Mouse (Mus musculus) cerebellum, postnatal 25 days (tissue): ENCODE data around the gene Slc6a12.

Experiments
- DNase-seq, 2 experiments: peaks; one replicate each; pipeline ENCODE4 v3.0.0; 2021; ENCODE audit warnings: mixed read lengths in 2 of 2

Slc6a12 gene

DNA sequence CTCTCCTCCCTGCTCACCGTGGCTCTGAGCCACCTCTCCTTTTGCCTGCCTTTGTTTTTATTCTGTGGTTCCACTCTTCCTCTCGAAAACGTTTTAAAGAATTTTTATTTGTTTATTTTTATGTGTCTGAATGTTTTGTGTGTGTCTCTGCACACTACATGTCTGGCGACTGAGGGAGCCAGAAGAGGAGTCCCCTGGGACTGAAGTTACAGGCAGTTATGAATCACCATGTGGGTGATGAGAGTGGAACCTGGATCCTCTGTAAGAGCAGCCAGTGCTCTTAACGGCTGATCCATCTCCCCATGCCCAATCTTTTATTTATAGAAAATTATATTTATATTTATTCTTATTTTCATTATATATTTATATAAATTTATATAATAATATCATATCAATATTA, 1.5 kb downstream of the Slc6a12 start:
- no peak for DNase-seq

DNA sequence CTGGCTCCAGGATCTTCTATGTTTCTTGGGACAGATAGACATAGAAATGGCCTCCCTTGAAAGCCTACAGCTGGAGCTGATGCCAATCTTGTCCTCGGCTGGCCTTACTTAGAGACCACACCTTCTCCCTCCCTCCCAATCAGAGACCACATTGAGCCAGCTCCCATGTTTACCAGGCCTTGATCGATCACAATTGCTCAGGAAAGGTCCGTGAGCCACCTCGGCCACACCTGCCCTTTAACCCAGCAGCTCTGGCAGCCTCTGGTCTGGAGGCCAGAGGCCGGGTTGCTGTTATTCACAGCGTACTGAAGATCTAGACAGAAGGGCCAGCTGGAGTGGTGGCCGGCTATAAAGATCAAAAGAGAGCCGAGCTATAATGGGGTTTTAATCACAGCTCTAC, 3.6 kb downstream of the Slc6a12 start:
- no peak for DNase-seq

DNA sequence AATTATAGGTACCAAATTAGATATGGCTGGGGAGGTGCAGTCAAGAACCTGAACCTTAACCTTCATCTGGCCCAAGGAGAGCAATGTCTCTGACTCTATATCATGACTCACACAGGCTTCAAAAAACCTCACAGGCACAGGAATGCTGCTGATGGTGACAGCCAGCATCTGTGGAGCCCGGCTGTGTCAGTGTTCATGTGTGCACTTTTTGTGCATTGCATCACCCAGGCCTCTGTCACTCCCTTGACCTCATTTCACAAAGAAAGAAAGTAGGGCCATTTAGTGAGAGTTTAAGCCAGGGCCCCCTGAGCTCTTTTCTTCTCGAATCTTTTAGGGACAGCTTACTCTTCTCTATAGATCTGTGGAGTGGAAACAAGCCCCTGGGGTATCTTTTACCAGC, 9.4 kb downstream of the Slc6a12 start:
- no peak for DNase-seq

DNA sequence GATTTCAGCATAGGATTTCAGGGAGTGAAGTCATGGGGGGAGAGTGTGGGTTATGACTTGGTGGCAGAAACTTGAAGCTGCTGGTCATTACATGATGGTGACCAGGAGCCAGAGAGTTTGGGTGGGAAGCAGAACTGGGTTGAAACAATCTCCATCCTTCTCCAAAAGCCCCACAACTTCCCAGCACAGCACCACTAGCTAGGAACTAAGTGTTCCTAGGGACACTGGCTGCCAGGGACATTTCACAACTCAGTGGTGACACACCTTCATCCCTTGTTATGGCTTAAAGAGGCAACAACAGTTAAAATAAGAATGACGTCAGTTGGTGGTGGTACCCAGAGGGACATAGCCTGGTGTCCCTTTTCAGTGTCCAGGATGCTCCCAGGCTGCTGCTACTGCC, 13.2 kb downstream of the Slc6a12 start:
- no peak for DNase-seq

DNA sequence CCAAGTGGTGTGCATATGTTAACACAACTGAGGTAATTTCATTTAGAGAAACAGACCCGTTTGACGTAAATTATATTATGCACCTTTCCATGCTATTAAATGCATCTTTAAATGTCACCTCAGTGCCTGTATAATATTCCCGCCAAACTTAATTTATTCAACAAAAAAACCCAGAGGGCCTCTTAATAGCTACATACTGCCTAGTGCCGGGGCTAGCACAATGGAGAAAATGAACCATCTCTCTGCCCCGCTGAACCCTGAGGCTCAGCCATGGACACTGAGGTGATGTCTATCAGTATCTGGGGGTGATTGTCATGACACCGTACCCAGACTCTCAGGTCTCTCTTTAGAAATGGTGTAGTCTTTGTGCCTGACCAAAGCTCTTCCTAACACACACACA, 14.4 kb downstream of the Slc6a12 start:
- DNase-seq = no peak

DNA sequence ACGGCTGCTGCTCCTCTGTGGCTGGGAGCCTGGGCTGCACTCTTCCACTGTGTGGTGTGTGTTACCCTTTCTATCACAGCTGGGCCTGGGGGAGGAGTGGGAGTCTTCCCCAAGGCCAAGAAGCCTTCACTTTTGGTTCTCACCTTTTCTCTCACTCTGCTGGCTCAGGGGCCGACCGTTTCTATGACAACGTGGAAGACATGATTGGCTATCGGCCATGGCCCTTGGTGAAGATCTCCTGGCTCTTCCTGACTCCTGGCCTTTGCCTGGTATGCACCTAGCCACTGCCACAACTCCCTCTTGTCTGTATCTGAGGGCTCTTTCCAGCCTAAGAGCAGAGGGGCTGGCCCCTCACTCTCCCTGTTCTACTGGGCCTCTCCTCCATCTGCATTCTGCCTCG, 20.2 kb downstream of the Slc6a12 start:
- DNase-seq = no peak

DNA sequence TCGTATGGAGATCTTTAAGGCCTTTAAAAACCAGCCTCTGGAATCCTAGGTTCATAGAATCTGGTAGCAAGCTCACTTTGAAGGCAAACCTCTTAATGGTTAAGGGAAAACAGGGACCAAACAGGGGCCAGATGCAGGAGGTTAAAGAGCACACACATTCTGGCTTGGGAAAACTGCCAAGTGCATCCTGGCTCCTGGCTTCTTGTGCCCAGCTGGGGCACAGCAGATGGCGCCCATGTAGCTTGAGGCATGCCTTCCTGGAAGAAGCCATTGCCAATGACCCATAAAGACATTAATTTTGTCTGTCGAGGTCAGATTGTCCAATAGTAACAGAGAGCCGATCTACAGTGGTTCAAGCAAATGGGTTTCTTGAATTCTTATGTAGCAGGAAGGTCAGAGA, 21.1 kb downstream of the Slc6a12 start:
- DNase-seq = peak in 1 of 2 experiments; percentile 23

DNA sequence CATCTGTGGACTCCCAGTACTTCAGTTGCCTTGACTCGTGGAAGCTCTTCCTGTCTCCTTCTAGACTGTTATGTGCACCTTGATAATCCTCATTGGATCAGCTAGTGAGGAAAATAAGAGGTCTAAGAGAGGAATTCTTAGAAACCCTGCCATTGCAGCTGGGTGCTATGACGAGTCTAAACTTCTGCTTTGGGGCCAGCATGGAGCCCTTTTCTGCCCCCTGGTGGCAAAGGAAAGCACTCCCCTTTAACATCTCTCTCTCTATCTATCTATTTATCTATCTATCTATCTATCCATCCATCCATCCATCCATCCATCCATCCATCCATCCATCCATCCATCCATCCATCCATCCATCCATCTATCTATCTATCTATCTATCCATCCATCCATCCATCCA, 23.7 kb downstream of the Slc6a12 start:
- DNase-seq = peak in 1 of 2 experiments; percentile 52

DNA sequence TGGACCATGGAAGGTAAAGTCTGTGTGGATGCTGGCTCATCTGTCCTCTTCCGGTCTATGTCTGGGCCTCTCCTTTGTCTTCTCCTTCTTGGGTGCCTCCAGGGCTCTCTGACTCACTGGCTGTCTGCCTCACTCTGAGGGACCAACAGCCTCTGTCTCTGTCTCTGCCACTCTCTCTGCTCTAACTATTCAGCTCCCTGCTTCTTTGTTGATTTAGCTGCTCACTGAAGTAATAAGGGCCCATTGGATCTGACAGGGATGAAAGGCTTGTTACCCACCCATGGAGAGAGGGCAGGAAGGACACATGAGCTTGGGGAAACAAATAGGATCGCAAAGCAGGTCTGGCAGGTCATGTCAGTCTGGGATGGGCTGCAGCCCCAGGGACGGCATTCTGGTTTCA, 24.2 kb downstream of the Slc6a12 start:
- DNase-seq = no peak

DNA sequence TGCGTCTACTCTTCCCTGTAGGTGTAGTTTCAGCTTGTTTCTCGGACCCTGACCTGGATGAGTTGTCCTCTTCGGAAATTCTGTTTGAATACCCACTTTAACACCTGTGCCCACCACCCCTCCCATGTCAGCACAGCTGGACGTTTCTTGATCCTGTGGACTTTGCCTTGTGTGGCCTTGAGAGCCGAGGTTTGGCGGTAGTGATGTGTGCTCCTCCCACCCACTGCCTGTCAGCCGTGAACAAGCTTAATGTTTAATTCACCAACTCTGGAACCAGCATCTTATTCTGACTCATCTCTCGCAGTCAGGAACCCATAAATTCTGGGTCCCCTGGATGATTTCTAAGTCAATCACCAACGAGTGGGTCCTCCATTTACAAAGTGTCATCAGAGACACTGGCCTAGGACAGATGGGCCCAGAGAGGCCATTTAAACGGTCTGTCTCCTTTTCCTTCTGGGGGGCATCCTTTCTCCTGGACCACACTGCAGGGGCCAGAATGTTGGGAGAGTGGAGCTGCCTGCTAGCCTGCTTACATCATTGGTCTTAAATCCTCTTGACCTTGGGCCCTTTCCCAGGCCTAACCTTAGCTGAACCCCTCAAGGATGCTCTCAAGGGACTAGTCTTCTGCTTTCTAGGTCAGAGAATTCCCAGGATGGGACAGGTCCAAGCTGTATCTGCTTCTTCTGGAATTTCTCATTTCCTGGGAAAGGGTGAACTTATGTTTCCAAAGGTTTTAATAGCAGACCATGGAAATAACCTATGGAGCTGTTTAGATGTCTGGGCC, 28.5 kb downstream of the Slc6a12 start:
- DNase-seq = no peak

DNA sequence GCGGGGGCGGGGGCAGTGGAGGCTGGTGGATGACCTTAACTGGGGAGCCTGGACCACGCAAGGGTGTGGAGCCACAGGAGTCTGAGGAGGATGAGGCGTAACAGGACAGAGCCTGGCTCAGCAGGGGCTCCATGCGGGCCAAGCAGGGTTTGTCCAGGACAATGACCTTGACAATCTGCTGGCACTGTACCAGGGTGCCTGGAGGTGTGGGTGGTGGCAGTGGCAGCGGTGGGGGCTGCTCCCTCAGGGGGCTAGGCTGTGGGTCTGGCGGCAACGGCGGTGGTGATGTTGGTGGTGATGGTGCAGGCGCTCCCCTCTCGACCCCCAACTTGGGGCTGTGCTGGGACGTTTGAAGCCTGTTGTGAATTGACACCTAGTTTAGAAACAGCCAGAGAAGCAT, 33.3 kb downstream of the Slc6a12 start:
- DNase-seq = peak in 1 of 2 experiments; percentile 25

DNA sequence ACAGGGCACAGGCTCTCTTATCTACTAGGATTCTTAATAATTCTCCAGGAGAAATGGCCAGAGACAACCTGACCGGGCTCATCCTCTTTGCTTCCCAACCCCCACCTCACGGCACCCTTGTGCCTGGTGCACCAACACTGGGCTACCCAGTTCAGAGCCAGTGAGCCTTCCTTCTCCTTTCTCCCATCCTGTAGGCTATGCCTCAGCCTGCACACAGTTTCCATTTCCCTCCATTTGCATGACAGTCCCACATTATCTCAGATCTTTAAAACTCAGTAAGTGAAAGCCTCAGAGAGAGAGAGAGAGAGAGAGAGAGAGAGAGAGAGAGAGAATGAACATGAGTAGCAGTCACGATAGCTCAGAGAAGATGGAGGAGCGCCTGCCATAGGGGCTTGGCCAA, 35.4 kb downstream of the Slc6a12 start:
- no peak for DNase-seq

DNA sequence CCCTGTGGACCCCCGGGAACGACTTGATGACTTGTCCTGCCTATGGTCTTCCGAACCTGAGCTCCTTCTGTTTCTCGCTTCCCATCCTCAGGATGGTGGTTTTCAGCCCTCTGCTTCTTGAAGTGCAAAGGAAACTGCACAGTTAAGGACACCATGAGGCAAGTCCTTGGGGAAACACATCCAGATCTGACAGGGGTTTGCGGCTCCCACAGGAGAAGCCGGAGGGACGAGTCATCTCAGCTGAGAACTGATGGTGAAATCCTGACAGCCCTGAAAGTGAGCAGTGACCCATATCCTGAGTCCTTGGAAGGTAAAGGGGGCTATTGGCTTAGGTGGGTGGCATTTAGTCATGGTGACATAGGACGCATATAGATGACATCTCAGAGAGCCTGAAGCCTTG, 37.7 kb downstream of the Slc6a12 start:
- DNase-seq = no peak

DNA sequence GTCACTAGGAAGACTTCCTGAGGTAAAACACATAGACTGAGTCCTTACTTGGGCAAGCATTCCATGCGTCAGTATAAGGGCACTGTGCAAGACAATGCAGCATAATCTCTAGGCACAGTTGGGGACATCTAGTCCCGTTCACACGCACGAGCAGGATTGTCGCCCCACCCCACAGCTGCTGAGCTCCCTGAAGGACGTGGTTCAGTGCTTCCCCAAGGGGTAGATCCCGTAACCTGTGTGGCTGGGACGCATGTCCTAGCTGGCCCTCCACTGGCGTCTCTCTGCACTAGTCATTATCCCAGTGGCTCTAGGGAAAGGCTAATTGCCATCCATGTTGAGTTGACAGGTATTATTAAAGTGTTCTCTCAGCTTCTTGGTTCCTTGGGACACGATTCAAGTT, 39.2 kb downstream of the Slc6a12 start:
- DNase-seq = no peak

DNA sequence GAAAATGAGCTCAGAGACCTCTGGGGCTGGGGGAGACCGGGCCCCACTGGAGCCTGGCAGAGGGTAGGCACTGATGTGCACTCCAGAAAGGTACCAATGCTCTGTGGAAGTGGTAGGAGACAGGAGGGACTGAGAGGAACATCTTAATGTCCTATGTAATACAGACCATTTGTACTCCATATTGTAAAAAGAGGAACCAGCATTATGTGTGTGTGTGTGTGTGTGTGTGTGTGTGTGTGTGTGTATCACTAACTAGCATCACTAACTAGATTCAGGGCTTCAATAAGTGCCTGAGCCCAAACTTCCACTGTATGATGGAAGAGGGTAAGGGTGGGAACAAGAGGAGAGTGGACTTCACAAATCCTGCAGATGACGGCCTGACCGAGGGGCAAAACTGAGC, 42.5 kb downstream of the Slc6a12 start:
- no peak for DNase-seq

DNA sequence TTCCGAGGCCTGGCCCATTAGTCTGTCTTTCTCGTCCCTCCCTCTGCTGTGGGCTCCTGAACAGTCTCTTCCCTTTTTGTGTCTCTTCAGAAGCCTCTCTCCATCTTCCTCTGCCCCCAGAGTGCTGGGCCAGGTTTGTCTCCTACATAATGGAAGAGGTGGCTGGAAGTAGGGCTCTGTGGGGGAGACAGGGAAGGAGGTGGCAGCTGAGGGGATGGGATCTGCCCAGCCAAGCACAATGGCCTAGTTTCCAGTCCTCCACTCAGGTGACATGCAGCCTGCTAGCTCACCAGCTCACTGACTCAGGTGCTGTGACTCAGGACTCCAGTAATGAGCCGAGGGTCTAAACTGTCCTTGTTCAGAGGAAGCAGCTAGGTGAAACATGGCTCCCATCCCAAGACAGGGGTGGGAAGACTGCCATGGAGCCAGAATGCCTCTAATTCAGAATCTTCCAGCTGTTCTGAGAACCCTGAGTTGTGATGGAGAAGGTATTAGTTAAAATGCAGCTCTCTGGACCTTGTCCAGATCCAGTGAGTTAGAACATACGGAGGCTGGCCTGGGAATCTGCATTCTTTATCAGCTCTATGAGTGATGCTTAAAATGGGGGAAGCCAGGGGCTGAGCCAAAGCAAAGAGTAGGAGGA, 49.9 kb downstream of the Slc6a12 start:
- DNase-seq = no peak

DNA sequence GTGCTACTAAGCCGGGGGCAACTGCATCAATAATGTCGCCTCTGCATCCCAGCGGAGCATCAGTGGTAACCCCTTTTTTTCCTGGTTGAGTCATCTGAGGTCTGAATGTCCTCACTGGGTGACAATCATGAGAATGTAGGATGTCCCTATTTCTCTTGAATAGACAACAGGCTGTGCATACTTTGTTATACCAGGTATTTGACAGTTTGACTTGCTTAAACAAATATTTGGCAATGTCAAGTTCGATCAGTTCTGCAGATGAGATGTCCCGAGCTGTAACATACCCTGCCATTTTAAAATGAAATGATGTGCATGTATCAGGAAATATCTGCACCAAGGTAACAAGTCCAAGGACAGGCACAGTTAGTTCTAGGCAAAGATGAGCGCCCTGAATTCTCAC, 58.3 kb downstream of the Slc6a12 start:
- no peak for DNase-seq

DNA sequence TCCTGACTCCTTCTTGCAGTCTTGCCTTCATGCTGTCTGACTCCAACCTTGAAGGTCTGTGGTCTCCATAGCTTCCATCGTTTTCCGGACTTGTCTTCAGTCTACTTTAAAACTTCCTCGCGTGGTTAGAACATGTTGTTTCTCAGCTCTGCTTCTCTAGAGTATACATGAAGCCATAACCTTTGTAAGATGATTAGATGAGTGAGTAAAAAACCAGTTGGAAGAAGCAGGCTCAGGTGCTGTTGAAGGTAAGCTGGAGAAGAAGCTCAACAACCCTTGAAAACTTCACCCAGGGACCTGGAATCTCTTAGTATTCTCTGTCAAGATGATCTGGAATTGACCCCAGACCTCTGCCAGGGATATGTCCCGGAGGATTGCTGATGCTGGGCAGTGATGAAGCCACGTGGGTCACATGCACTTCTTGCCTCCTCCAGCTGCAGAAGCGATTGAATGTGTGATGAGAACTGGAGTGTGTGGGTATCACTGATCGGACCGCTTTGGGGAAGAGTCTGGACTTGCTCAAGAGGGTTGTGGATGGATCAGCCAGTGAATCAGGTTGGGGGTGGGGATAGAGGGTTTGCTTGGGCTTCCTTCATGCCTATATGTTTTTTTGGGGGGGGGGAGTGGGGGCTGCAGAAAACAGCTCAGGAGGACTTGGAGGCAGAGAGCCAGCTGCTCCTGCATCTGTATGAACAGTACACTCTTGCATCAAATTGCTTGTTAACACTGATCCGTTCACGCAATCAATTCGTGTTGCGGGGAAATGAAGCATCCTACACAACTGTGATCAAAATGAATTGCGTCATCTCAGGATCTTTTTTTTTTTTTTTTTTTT, 59.2 kb downstream of the Slc6a12 start:
- no peak for DNase-seq

DNA sequence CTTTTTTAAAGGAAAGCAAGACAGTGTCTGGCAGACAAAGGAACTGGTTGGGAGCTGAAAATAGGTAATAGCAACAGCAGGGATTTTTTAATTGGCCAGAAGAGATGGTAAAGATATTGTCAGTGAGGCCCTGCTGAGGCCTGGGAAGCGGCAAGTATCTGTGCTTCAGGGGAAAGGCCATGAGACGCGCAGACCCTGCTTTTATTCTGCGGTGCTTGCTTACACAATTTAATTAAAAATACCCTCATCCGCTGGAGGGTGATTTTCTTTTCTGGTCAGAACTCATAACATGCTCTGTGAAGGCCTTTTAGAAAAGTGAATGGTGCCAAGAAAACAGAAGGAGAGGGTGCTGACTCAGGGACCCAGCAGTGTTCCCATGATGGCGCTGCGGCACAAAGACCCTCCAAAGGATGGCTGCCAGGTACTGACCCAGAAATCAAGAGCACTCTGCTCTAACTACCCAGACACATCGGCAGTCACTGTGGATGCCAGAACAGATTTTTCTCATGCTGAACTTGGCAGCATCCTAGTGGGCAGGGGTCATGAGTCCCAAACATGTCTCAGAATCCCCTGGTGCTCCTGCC, 59.9 kb downstream of the Slc6a12 start:
- no peak for DNase-seq

DNA sequence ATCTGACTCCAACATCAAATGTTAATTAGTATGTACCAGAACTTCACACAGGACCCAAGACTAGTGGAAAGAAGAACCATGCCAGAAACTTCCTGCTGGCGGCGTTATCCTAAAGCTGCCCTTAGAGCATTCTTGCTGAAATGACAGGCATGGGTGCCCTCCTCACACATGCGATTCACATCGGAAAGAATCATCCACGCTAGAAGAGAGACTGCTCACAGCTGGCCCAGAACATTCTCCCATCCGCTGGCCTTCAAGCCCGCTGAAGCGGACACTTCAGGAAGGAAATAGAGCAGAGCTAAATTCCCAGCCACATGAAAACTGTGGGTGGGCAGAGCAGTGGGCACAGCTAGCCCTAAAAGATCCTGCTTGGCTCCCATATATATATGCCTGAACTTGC, 62.4 kb downstream of the Slc6a12 start:
- DNase-seq = no peak

DNA sequence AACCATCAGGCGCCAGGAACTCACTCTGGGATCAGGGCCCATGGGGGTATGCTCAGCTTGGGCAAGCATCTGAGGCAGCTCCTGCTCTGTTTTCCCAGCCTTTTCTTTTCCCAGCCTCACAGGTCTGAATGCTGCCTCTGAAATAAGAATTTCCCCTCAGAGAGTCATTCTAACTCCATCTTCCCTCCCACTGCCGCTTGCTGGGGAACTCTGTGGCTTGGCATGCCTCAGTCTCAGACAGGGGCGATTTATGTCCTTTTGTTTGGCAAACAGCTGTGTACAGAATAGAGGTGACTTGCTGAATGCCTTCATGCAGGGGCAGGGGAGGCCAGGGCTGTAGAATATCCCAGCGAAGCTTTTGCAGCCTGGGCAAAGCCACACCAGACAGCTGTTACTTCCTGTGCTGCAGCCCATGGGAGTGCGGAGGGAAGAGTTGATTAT, 64.7 kb downstream of the Slc6a12 start:
- no peak for DNase-seq

DNA sequence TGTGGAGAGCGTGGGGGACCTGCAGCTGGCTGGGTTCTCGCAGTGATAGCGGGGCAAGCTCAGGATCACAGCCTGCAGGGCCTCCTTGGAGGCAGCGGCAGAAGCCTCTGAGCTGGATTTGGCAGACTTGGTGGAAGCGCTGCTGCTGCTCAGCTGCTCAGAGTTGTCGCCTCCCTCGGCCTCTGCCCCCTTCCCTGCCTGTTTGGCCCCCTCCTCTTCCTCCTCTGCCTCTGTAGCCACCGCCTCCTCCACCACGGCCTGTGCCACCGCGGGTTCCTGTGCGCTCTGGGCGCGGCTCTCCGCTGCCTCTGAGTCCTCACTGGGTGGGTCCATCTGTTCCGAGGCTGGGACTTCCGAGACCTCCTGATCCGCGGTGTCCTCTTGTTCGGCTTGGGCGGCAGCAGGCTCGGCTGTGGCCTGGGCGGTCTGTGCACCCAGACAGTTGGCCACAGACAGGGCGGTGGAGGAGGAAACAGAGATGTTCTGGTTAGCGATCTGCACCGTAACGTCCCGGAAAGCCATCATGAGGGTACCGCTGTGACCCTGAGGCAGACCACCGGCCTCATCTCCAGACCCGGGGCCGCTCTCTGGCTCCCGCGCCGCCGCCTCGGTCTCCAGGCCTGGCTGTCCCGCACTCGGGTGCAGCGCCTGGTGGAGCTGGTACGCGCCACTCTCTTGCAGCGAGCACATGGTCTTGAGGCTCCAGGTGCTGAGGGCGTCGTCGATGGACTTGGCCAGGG, 69.9 kb downstream of the Slc6a12 start:
- no peak for DNase-seq
